Mouse (Mus musculus) embryo, embryonic 11.5 days (tissue): Measurements from ENCODE around the gene Tyw5.

Experiments used
- DNase-seq: peaks from one replicate; pipeline ENCODE4 v3.0.0-alpha.2; 2012; ENCODE audit warnings: low read depth, low spot score

Tyw5 gene

GRCm38 (mm10) chr1:57406187-57407151, at the start of gene Tyw5, which contains the start of gene Maip1:
Gene Tyw5, minus strand, starts transcription at chr1:57407101.
Gene Maip1, plus strand, starts transcription at chr1:57406328.
- DNase-seq = peak; percentile 73

- no peak for DNase-seq
Measured at GRCm38 (mm10) chr1:57450241-57450640, 43.3 kb upstream of the Tyw5 start.

DNA sequence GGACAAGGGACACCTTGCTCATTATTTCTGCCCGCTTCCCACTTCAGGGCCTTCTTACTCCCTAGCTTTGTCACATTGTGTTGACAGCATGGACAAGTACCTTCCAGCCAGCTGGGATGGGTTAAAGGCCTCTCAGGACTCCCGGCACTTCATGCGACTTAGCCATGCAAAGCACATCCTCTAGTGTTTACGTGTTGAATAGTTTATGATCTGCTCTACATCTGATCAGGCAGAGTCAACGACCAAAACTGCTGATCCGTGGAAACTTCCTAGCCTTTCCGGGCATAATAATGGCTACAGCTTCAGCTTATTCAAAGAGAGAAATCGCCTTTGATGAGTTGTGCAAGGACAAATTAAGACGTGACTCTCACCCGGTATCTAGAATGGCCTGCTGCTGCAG, 38.8 kb upstream of the Tyw5 start:
- DNase-seq = no peak

- no peak for DNase-seq
Measured at GRCm38 (mm10) chr1:57440771-57441170, 33.9 kb upstream of the Tyw5 start.

GRCm38 (mm10) chr1:57439026-57439425, 32.1 kb upstream of the Tyw5 start:
- no peak for DNase-seq

GRCm38 (mm10) chr1:57436954-57437353, 30.1 kb upstream of the Tyw5 start:
- DNase-seq = no peak

DNA sequence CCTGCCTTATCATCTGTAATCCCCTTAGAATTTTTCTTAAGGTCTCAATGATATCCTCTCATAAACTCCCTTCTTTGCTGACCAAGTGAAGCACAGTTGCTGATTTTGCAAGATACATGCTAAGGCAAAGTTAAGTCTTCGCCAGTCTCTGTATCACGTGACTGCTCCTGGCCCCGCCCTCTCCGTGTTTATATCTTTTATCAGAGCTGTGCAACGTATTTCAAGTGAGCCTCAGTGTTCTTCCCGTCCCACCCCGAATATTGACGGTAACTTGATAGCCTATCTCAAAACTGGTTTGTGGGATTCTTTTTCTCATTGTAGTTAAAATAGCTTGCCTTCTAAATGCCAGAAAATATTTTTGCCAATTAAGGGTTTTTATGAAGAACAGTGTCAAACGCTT, 29.5 kb upstream of the Tyw5 start:
- no peak for DNase-seq

- DNase-seq = no peak
Measured at GRCm38 (mm10) chr1:57433141-57433540, 26.2 kb upstream of the Tyw5 start.

DNA sequence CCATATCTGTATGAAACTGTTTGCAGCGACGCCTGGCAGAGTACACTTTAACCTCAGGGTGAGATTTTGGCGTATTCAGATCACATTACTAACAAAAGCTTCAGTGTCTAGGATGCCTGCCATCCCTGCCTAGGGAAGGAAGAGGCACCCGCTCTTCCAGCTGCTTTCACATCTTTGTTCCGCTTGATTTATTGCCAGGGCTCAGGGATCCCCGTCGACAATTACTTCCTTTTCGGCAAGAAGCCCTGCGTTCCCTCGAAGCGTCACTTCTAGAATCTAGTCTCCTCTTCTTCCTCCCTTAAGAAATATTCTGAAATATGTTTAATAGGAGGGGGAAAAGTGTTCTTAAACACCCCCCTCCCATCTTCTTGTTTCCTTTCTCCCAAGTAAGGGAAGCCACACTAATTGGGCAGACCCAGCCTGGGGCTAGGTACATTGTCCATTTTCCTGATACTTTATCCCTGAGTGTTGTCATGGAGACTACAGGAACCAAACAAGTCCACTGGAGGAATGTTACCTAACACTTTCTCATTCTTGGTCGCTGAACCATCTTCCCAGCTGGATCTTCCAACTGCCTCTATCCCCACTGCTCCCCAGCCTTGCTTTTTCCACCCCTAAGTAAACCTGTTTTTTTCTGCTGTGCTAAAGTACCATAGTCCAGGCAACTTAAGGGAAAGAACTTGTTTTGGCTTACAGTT, 23.0 kb upstream of the Tyw5 start:
- DNase-seq = peak; percentile 42

GRCm38 (mm10) chr1:57428368-57429308, 21.7 kb upstream of the Tyw5 start:
- DNase-seq = peak; percentile 69

DNA sequence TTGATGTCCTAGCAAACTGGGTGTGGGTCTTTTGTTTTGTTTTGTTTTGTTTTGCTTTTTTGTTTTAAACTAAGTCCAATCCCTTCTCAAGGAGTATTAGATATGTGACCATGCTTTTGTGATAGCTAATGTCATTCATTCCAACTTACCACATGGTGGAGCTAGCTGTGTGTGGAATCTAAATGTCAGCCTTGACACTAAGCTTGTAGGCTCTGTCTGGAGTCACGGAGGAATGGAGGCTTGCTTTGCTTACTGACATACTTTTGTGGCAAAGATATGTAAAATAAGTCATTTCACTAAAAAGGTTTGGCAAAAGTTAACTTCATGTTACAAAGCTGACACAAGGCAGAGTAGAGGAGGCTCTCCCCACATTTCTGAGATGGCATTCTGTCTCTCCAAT, 16.8 kb upstream of the Tyw5 start:
- no peak for DNase-seq

GRCm38 (mm10) chr1:57413397-57413796, 6.5 kb upstream of the Tyw5 start:
- DNase-seq = no peak

GRCm38 (mm10) chr1:57408994-57409393, 2.1 kb upstream of the Tyw5 start:
- no peak for DNase-seq

DNA sequence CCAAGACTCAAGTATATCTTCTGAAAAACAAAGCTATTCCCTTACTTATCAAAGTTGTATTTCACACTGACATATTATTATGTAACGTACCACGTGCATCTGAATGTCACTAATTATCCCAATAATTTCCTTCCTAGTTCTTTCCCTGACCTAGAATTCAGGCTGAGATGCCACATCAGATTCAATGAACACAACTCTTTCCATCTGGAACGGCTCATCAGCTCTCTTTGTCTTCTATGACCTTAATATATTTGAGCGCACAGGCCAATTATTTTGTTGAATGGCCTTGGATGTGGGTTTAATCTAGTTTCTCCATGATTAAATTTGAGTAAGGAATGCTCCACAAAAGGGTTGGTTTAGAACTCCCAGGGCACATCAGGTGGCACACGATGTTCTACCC, 4.8 kb downstream of the Tyw5 start:
- no peak for DNase-seq

GRCm38 (mm10) chr1:57400877-57401276, 6.0 kb downstream of the Tyw5 start:
- no peak for DNase-seq

DNA sequence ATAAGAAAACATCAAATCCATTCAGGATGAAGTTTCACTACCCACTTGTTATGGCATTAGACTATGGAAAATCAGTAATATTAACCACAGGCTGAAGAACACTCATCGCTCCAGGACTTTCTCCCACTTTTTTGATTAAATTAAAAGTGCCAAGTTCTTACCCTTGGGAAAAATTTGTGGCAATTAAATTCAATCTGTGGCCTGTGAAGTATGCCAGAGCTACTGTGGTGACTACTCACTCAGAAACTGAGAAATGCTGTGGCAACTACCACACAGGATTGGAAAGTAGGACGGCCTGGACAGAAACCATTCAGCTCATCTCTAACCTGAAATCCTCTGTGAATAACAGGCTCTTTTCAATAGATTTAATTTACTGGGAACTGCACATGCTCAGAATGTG, 6.6 kb downstream of the Tyw5 start:
- no peak for DNase-seq

GRCm38 (mm10) chr1:57394051-57394450, 12.8 kb downstream of the Tyw5 start:
- DNase-seq = no peak

DNA sequence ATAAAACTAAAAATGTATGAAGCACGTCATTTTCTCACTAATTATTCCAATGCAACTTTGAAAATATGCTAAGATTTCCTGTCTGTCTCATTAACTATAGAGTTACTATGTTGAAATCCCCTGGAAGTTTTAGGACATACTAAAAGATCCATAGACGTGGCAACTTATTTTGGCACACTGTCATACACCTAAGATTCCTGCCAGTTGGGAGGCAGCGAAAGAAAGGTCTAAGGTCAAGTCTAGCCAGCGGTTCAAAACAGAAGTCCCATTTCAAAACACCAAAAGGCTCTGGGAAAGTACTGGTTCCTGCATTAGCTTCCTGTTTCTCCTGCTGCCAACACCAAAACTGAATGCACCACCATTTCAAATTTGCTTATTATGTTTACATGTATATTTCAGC, 14.5 kb downstream of the Tyw5 start:
- no peak for DNase-seq

DNA sequence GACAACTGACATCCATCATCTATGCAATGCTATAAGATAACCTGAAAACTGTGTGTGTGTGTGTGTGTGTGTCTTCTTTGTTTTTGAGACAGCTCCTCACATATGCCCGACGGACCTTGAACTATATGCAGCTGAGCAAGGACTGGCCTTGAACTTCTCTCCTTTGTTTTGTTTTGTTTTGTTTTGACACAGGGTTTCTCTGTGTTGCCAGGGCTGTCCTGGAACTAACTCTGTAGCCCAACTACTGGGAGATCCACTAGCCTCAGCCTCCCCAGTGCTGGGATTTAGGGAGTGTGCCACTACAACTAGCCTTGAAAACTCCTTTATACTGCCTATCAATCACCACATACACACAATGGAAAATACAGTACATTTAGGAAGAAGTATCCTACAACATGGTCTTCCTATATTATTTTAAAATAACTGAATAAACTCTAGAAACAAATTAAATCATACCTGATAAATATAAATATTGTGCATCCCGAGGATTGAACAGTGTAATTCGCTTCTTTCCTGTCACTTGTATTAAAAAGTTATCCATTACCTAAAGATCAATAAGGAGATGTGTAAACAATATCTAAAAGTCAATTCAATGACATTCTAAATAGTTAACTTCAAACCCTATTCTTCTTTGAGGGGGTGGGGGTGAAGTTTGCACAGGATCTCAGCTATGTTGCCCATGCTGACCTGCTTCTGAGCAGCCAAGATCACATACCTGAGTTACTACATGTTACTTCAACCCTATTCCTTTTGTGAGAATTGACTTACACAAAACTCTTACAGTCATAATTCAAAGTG, 15.7 kb downstream of the Tyw5 start:
- DNase-seq = no peak

- DNase-seq = no peak
Measured at GRCm38 (mm10) chr1:57388402-57389155, 18.3 kb downstream of the Tyw5 start.
